Comparison of ENCODE assay signal across 14 mouse cellular contexts in genomic region chr1:35358981-35359380, GRCm38 (mm10).
"Had no signal": no experiment of that assay in that cellular context is flagged by ENCODE, and none has a peak within 500 bp of the region (broad histone marks: within the 10 kb centered on the region; RNA-seq: fewer than 3 reads in every experiment).

No protein-coding gene starts in this region.

- H3K27ac ChIP-seq: kidney, postnatal 0 days; left cerebral cortex, adult 2 months; liver, embryonic 13.5 days; midbrain, embryonic 12.5 days; neural tube, embryonic 12.5 days; neural tube, embryonic 15.5 days had no signal

- H3K9ac ChIP-seq: liver, embryonic 13.5 days; lung, embryonic 14.5 days; midbrain, embryonic 12.5 days; neural tube, embryonic 12.5 days; neural tube, embryonic 15.5 days had no signal

- H3K36me3 ChIP-seq: liver, embryonic 13.5 days; midbrain, embryonic 12.5 days; neural tube, embryonic 12.5 days; neural tube, embryonic 15.5 days had no signal

- ATAC-seq: intestine, postnatal 0 days; lung, postnatal 0 days had no signal

- H3K4me2 ChIP-seq: liver, embryonic 13.5 days; lung, embryonic 14.5 days; midbrain, embryonic 12.5 days; neural tube, embryonic 12.5 days; neural tube, embryonic 15.5 days had no signal

- H3K9me3 ChIP-seq: liver, embryonic 13.5 days; midbrain, embryonic 12.5 days; neural tube, embryonic 12.5 days; neural tube, embryonic 15.5 days had no signal

- H3K4me1 ChIP-seq: liver, embryonic 13.5 days; megakaryocyte, embryonic 14.5 days; midbrain, embryonic 12.5 days; neural tube, embryonic 12.5 days; neural tube, embryonic 15.5 days had no signal

- H3K4me3 ChIP-seq: left cerebral cortex, adult 2 months; liver, embryonic 13.5 days; megakaryocyte, embryonic 14.5 days; midbrain, embryonic 12.5 days; neural tube, embryonic 12.5 days; neural tube, embryonic 15.5 days had no signal

- H3K27me3 ChIP-seq: liver, embryonic 13.5 days; megakaryocyte, embryonic 14.5 days; midbrain, embryonic 12.5 days; neural tube, embryonic 12.5 days; neural tube, embryonic 15.5 days had no signal

- DNase-seq: kidney, adult 2 months; kidney, postnatal 25 days; layer of hippocampus, postnatal 36 days; liver, embryonic 13.5 days; lung, embryonic 14.5 days; thymus, postnatal 25 days had no signal
